Mouse (Mus musculus) granulocyte monocyte progenitor cell, adult 5-6 weeks (primary cell): ENCODE data around the gene Emilin2. TPM values are rescaled to one million over a fixed set of nuclear protein-coding genes. Genes with fewer than 3 reads are reported as not detected.

Experiments used
- ATAC-seq: replicated peaks from 2 replicates; pipeline ENCODE4 v1.8.0; 2016; ENCODE audit warnings: mild to moderate bottlenecking, moderate TSS enrichment, inconsistent platforms; ENCODE audit not compliant: poor library complexity, severe bottlenecking
- total RNA-seq, 2 experiments: library from RNA; stranded (forward) in 1 of 2; stranded (reverse) in 1 of 2; fragments of 200-712, 200-1000 nt in 1 of 2; fragments of >200 nt in 1 of 2; fragmentation: Nextera tagmentation in 1 of 2; gene quantifications; 2 replicates each; pipeline ENCODE4 v1.2.3; 2014 to 2017

Emilin2 gene
- total RNA-seq, 2 experiments from 2014 or later = 14.3 to 25.0 TPM

GRCm38 (mm10) chr17:71242666-71243065 is 69.1 kb downstream of the Emilin2 start:
- no peak for ATAC-seq

GRCm38 (mm10) chr17:71240811-71241210 is 71.0 kb downstream of the Emilin2 start:
- no peak for ATAC-seq

GRCm38 (mm10) chr17:71238494-71238893 is 73.3 kb downstream of the Emilin2 start:
- ATAC-seq = no peak

GRCm38 (mm10) chr17:71235229-71235958 is 76.4 kb downstream of the Emilin2 start:
- ATAC-seq = no peak

GRCm38 (mm10) chr17:71234041-71234594 is 77.7 kb downstream of the Emilin2 start:
- ATAC-seq = no peak

- ATAC-seq = no peak
These were observed 78.6 kb downstream of the Emilin2 start for GRCm38 (mm10) chr17:71233210-71233609.

- no peak for ATAC-seq
These were observed 79.8 kb downstream of the Emilin2 start for GRCm38 (mm10) chr17:71231998-71232397.

- ATAC-seq = no peak
These were observed 81.6 kb downstream of the Emilin2 start for GRCm38 (mm10) chr17:71230108-71230709.

GRCm38 (mm10) chr17:71228651-71229050 is 83.1 kb downstream of the Emilin2 start:
- ATAC-seq = no peak

GRCm38 (mm10) chr17:71227128-71227895 is 84.5 kb downstream of the Emilin2 start:
- ATAC-seq = no peak

- ATAC-seq = peak; percentile 74
These were observed 86.7 kb downstream of the Emilin2 start for GRCm38 (mm10) chr17:71225091-71225490.

GRCm38 (mm10) chr17:71224521-71224920 is 87.3 kb downstream of the Emilin2 start:
- peak; percentile 15; the same call in 1 of the 2 replicates for ATAC-seq

GRCm38 (mm10) chr17:71223676-71224075 is 88.1 kb downstream of the Emilin2 start:
- peak; percentile 60 for ATAC-seq

- peak; percentile 52 for ATAC-seq
These were observed 90.4 kb downstream of the Emilin2 start for GRCm38 (mm10) chr17:71221383-71221782.

- no peak for ATAC-seq
These were observed 94.6 kb downstream of the Emilin2 start for GRCm38 (mm10) chr17:71217111-71217685.

GRCm38 (mm10) chr17:71216263-71216662 is 95.5 kb downstream of the Emilin2 start:
- ATAC-seq = peak; percentile 41; the same call in 1 of the 2 replicates

- peak; percentile 16; the same call in 1 of the 2 replicates for ATAC-seq
These were observed 96.4 kb downstream of the Emilin2 start for GRCm38 (mm10) chr17:71215241-71215839.

- peak; percentile 61 for ATAC-seq
These were observed 97.1 kb downstream of the Emilin2 start for GRCm38 (mm10) chr17:71214514-71215240.

GRCm38 (mm10) chr17:71213666-71214065 is 98.1 kb downstream of the Emilin2 start:
- ATAC-seq = no peak
